Mouse (Mus musculus) myocyte (in vitro differentiated cells): ENCODE measurements at regions not wholly inside any gene's neighbourhood (a gene's known extent, or its start where the extent isn't known, plus 50 kb on each side); places are given as distances from the start of the nearest gene placed in this dataset.

Experiments used
- MYOD1 ChIP-seq, 3 experiments: IDR thresholded peaks; one replicate each; pipeline ENCODE4 v1.6.1; 2011; ENCODE audit warnings: control low read depth in 2 of 3, low read depth in 2 of 3, mild to moderate bottlenecking in 2 of 3, moderate library complexity in 1 of 3; ENCODE audit not compliant: insufficient read length in 2 of 3, control insufficient read depth in 1 of 3
- POLR2A ChIP-seq: IDR thresholded peaks from one replicate; pipeline ENCODE4 v1.6.1; 2011; ENCODE audit warnings: low read depth, mild to moderate bottlenecking, control low read depth, moderate library complexity; ENCODE audit not compliant: insufficient read length
- TCF3 ChIP-seq: IDR thresholded peaks from one replicate; pipeline ENCODE4 v1.6.1; 2011; ENCODE audit warnings: low read depth, control low read depth; ENCODE audit not compliant: insufficient read length

DNA sequence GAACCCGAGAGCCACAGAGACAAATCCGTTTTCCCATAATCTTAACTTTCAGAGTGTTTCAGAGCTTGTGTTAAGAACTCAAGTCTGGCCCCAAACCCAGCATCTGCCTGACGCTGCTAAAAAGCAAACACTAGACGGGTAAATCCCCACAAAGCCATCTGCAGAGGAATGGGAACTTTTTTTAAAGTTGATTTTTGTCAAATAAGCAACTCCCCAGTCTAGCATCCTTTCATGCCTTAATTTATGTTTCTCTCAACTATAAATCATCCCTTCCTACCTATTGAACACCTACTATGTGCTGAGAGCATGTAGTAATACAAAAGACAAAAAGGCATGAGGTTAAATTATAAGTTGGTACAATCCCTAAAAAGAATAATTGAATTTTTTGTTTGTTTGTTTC is 50.8 kb upstream of the Itm2b start:
- no peak for TF ChIP-seq TCF3
- TF ChIP-seq POLR2A: no peak
- no peak for TF ChIP-seq MYOD1 (IDR thresholded peaks at IDR 0.05; ENCODE audit: control insufficient read depth in 1 of 3, insufficient read length in 2 of 3, low read depth in 2 of 3)
